Mouse (Mus musculus): ENCODE results near the gene Olfr1508.
"Not testable (repeated sequence)": the region's sequence is repeated elsewhere in the genome, so short reads cannot be mapped to it uniquely, and the experiment has no call there.

Gene Olfr1508

DNA sequence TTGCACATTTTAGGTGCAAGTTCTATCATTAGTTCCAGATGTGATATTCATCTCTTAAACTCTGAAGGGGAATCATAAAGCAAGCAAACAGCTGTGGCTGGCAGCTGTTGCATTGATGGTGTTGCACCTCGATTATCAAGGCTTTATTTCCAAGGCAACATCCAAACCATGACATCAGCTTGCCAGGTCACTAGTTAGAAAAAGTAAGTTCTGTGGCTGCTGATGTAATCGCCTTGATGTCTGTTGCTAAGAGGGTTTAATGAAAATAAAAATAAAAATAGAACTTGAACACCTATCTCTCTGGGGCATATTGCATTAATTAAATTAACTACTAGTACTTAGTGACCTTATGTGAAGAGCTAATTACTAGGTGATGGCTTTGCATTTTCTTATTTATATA is at the start of gene Olfr1508:
Gene Olfr1508 (minus strand): TSS at position 101 of the 400 bp plus-strand sequence.
- DNase-seq (ENCODE audit: low read depth): no peak

DNA sequence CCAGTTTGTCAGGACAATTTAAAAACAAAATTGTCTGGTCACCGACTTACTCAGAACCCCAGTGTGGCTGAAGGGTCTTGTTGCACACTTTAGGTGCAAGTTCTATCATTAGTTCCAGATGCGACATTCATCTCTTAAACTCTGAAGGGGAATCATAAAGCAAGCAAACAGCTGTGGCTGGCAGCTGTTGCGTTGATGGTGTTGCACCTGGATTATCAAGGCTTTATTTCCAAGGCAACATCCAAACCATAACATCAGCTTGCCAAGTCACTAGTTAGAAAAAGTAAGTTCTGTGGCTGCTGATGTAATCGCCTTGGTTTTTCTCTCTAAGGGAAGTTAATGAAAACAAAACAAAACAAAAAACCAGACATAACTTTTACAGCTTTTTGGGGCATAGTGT is 28.2 kb upstream of the Olfr1508 start, which contains the start of gene Olfr1507:
Gene Olfr1507 (minus strand): TSS at position 234 of the 400 bp plus-strand sequence.
- no peak for DNase-seq (ENCODE audit: low read depth)

DNA sequence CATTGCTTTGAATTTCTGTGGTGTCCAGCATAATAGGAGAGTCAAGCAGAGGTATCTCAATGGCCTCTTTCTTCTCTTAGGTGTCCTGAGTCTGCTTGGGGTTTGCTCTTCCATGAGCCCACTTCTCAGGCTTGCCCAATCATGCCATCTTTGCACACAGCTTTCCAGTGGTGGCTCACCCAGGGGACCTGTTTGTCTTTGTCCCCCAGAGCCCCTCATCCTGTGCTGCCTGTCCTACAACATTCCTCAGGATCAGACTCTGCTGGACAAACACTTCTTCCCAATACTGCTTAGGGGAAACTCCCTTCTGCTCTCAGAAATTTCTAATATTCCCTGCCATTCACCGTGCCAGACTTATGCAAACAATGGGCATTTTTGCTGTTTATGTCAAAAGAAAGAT is 1.6 kb downstream of the Olfr1508 start:
- DNase-seq (ENCODE audit: low read depth): no peak

DNA sequence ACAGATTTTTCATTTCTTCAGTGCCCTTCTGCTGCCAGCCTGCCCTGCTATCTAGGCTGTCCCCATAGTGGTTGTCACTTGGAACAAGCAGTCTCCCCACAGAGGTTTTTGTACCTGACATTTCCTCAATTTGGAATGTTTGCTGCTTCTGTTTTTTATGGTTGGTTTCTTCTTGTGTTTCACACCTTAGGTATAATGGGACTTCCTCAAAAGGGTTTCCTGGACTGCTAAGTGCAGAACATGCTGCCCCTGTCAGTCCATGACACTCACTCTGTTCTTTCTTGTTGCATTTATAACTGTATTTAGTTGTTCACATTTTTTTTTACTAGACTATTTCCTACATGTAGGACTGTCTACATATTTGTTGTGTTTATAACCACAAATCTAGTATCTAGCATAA is 5.4 kb downstream of the Olfr1508 start:
- no peak for DNase-seq (ENCODE audit: low read depth)

DNA sequence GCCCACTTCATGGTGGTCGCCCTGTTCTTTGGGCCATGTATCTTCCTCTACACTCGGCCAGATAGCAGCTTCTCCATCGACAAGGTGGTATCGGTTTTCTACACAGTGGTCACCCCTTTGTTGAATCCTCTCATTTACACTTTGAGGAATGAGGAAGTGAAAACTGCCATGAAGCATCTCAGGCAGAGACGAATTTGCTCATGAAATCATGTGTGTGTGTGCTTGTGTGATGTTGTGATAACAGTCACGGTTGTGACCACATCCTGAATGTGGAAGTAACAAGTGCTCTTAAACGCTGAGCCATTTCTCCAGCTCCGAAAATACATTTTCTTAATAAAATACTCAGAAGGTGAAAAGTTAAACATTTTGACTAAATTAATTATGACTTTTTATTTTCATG is 16.2 kb downstream of the Olfr1508 start:
- no peak for DNase-seq (ENCODE audit: low read depth)

DNA sequence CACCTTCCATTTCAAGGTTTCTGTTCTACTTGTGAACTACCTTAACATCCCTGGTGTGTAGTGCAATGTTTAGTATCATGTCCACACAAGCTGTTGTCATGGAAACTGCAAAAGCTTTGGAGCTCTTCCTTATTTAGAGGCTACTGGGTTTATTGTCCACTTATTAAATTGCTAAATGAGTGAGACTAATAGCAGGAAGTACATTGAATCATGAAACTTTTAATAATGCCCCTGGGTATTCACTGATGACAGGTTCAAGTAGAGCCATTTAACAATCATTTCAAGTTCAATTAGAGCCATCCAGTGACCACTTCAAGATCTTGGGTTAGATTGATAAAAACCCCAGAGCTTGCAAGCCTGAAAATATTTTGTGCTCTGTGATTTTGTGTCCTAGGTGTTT is 24.6 kb downstream of the Olfr1508 start, which contains the start of gene Olfr1509:
Gene Olfr1509 (plus strand): TSS at position 301 of the 400 bp plus-strand sequence.
- DNase-seq (ENCODE audit: low read depth): no peak

DNA sequence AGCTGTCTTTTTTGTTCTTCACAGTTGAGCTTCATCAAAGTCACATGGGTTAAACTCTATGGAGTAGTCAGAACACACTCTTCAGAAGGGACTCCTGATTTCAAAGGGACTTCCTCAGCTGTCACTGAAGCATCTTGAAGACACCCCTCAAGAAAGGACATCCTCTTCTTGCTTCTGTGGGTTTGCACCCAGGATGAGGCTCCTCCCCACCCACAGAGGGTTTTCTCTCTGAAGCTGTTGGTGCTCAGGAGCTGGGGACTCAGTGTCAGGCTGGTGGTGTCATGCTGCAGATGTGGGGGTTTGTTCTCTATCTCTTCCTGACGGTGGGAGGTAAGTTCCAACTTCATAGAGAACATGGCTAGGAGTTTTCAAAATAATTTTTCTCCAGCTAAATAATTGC is 39.6 kb downstream of the Olfr1508 start:
- DNase-seq (ENCODE audit: low read depth): no peak

DNA sequence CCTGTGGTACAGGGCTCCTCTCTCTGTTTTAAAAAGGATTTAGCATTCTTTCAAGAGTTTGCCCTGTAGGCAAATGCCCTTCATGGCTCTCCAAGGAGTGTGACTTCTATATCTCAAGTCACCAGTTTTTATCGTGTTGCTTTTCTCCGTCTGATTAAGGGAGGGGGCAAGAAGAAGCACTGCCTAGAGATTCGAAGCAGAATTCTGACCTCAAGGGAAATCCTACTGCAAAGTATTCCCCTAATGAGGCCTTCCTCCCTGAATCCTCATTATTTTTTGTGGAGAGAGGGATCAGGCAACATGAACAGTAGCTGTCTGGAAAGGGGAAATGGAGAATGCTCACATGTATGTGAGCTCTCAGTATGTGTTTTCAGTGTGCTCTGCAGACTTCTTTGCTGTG is 53.0 kb downstream of the Olfr1508 start, which contains the start of gene Olfr1510:
Gene Olfr1510 (minus strand): TSS at position 101 of the 400 bp plus-strand sequence.
- no peak for DNase-seq (ENCODE audit: low read depth)

DNA sequence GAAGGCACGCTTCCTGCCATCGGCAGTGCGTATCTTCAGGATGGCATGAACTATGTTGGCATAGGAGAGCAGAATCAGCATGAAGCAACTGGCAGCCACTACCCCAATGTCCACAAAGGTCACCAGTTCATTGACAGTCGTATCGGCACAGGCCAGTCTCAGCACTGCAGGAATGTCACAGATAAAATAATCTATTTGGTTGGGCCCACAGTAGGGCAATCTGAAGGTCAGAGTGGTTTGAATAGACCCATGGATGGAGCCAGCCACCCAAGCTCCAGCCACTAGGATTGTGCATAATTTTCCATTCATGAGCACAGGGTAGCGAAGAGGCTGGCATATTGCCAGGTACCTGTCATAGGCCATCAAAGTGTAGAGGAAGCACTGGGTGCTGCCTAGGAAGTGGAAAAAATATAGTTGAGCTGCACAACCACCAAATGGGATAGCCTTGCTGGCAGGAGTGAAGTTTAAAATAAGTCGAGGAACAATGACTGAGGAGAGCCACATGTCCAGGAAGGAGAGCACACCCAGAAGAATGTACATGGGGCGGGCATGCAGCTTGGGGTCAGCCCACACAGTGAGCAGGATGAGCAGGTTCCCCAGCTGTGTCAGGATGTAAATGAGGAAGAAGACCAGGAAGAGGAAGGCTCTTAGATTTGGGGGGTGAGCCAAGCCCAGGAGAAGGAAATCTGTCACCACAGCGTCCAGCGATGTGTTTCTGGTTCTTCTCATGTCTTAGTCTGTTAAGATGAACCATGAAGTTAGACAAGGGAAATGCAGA is 57.0 kb downstream of the Olfr1508 start:
- not testable (repeated sequence) for DNase-seq (ENCODE audit: low read depth)
